Mouse (Mus musculus): ENCODE measurements at regions not wholly inside any gene's neighbourhood (a gene's known extent, or its start where the extent isn't known, plus 50 kb on each side); places are given as distances from the start of the nearest gene placed in this dataset.

DNA sequence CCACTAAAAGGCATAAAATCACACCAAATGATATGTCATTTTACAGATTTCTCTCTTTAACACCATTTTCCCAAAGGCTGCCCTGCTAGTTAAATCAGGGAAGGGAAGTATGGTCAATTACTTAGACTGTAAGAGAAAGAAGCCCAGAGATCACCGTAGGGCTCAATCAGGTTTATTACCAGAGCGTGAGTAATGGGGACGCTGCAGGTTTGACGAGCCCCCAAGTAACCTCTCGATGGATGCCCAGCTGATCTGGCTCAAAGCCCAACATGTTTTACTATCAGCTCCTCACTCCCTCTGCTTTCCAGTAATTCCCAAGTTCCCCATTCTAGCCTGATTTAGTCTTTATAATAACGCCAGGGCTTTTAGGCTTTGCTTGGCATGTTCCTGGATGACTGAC is 749.0 kb upstream of the Flrt2 start:
- dilution Hi-C loops (cut with MboI; ENCODE audit: extremely low pct_ligation_motif_present, extremely low pct_unique_long_range_greater_than_20kb, low sequenced_read_pairs) (no loop called here), in situ Hi-C loops (cut with MboI; ENCODE audit: low pct_ligation_motif_present, low pct_unique_long_range_greater_than_20kb, low sequenced_read_pairs) (no loop called here)
- no peak overlapping the region for H3K27ac ChIP-seq (ENCODE audit: insufficient read depth, low read depth)
- no peaks in the 10 kb centered on the region for H3K79me2 ChIP-seq (replicated peaks; ENCODE audit: control insufficient read depth, extremely low read depth, insufficient read depth, poor library complexity, severe bottlenecking)
- no peaks in the 10 kb centered on the region for H3K4me1 ChIP-seq (ENCODE audit: control insufficient read depth in 1 of 2, insufficient read depth in 2 of 2)
- peaks cover 22% of the 10 kb centered on the region for H3K9me3 ChIP-seq (replicated peaks; ENCODE audit: low read length)
- H3K4me2 ChIP-seq (ENCODE audit: insufficient read depth, low read depth, poor library complexity, severe bottlenecking) = no peak overlapping the region
- H3K27me3 ChIP-seq (replicated peaks) = no peaks in the 10 kb centered on the region
- H3K4me3 ChIP-seq (replicated peaks in 1 of 3; ENCODE audit: low read depth in 2 of 3, low read length in 2 of 3, poor library complexity in 1 of 3) = no peak overlapping the region
- no peak for DNase-seq (ENCODE audit: extremely low read depth)
- H3K9ac ChIP-seq (ENCODE audit: insufficient read depth, low read depth) = no peak overlapping the region
- H3K36me3 ChIP-seq (replicated peaks in 1 of 2; ENCODE audit: control insufficient read depth in 1 of 2, insufficient read depth in 1 of 2, low read length in 1 of 2) = no peaks in the 10 kb centered on the region
- no peak for TF ChIP-seq MAFK (IDR thresholded peaks at IDR 0.05; ENCODE audit: insufficient replicate concordance, low read length)
- TF ChIP-seq PAX5 (IDR thresholded peaks at IDR 0.05; ENCODE audit: low read length) = no peak
- no peak for TF ChIP-seq JUN (IDR thresholded peaks at IDR 0.05; ENCODE audit: insufficient read depth, low read depth, low read length)
- no peak for TF ChIP-seq SMC3 (IDR thresholded peaks at IDR 0.05; ENCODE audit: low read depth, low read length)
- no peak for TF ChIP-seq MEF2A (IDR thresholded peaks at IDR 0.05; ENCODE audit: borderline replicate concordance, low read depth, low read length)
- no peak for TF ChIP-seq POLR2A (IDR thresholded peaks at IDR 0.05; ENCODE audit: low read depth, low read length)
- TF ChIP-seq UBTF (IDR thresholded peaks at IDR 0.05; ENCODE audit: low read depth, low read length) = no peak
- no peak for TF ChIP-seq SIN3A (IDR thresholded peaks at IDR 0.05; ENCODE audit: low read length)
- no peak for TF ChIP-seq ETS1 (conservative IDR thresholded peaks at IDR 0.05; ENCODE audit: low read depth, low read length)
- TF ChIP-seq HCFC1 (IDR thresholded peaks at IDR 0.05; ENCODE audit: low read depth, low read length) = no peak
- no peak for TF ChIP-seq ZNF384 (IDR thresholded peaks at IDR 0.05; ENCODE audit: low read depth, low read length)
- TF ChIP-seq USF2 (conservative IDR thresholded peaks at IDR 0.05; ENCODE audit: low read depth, low read length) = no peak
- TF ChIP-seq ZKSCAN1 (IDR thresholded peaks at IDR 0.05; ENCODE audit: borderline replicate concordance, low read depth, low read length) = no peak
- no peak for TF ChIP-seq TCF12 (IDR thresholded peaks at IDR 0.05; ENCODE audit: low read depth, low read length)
- no peak for TF ChIP-seq MXI1 (IDR thresholded peaks at IDR 0.05; ENCODE audit: low read depth, low read length)
- TF ChIP-seq POLR2AphosphoS2 (IDR thresholded peaks at IDR 0.05; ENCODE audit: low read depth, low read length) = no peak
- TF ChIP-seq JUND (conservative IDR thresholded peaks at IDR 0.05; ENCODE audit: low read depth, low read length) = no peak
- no peak for TF ChIP-seq USF1 (IDR thresholded peaks at IDR 0.05; ENCODE audit: low read depth, low read length)
- TF ChIP-seq MAX (IDR thresholded peaks at IDR 0.05; ENCODE audit: low read length) = no peak
- TF ChIP-seq EP300 (IDR thresholded peaks at IDR 0.05; ENCODE audit: low read length) = no peak
